Mouse (Mus musculus): ENCODE data around the gene Rapgef6.

Rapgef6 gene

GRCm38 (mm10) chr11:54691179-54691578 lies 168.5 kb downstream of the Rapgef6 start:
- DNase-seq (ENCODE audit: extremely low spot score), result no peak

DNA sequence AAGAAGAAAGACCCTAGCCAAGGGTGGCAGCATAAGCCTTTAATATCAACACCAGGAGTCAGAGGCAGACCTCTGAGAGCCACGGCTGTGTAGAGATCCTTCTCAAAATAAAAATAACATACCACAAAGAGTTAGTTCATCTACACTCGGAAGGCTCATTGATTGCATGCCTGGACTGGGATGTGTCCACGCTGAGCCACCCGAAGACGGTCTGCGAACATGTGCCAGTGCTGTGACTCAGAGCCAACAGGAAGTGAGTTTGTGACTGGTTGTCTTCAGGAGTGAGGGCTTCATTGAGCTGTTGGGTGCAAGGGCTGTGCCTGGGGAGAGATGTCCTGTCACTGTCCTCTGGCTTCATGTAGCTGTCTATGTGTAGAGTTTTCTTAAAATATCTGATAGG lies 171.0 kb downstream of the Rapgef6 start:
- DNase-seq (ENCODE audit: extremely low spot score), result no peak

GRCm38 (mm10) chr11:54694291-54694690 lies 171.6 kb downstream of the Rapgef6 start:
- no peak for DNase-seq (ENCODE audit: extremely low spot score)

- no peak for DNase-seq (ENCODE audit: extremely low spot score)
Measured at GRCm38 (mm10) chr11:54695951-54696350, 173.3 kb downstream of the Rapgef6 start.

DNA sequence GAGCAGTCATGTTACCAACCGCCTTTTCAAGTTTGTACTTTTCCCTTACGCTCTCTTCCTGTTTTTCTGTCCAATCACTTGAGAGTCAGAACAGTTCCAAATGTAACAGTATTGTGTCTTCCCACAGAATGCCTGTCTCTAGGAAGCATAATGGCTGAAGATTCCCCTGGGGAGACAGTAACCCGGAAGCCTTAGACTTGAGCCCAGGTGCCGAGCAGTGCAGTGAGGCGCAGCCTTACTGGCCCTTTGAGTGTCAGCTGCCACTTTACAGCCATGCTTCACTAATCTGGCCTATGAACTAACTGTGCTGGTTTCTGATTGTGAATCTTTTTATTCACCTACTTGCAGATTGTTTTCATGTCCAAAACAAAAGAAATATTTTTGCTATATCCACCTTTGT lies 175.0 kb downstream of the Rapgef6 start:
- no peak for DNase-seq (ENCODE audit: extremely low spot score)

GRCm38 (mm10) chr11:54698636-54699035 lies 176.0 kb downstream of the Rapgef6 start:
- DNase-seq (ENCODE audit: extremely low spot score), result no peak

- DNase-seq (ENCODE audit: extremely low spot score), result no peak
Measured at GRCm38 (mm10) chr11:54699972-54700371, 177.3 kb downstream of the Rapgef6 start.

- no peak for DNase-seq (ENCODE audit: extremely low spot score)
Measured at GRCm38 (mm10) chr11:54701848-54702247, 179.2 kb downstream of the Rapgef6 start.

DNA sequence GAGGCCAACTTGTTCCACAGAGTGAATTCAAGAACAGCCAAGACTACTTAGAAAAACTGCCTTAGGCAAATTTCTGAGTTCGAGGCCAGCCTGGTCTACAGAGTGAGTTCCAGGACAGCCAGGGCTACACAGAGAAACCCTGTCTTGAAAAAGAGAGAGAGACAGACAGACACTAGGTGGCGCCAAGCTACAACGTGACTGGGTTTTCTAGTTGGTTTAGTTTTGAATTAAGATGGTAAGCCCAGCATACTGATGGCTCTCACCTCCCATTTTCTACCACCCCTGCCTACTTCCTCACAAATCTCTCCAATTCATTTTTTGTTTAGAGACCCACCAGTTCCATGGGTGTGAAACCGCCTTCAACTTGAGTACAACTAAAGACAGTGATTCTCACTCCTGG lies 180.7 kb downstream of the Rapgef6 start:
- DNase-seq (ENCODE audit: extremely low spot score), result peak; percentile 64

DNA sequence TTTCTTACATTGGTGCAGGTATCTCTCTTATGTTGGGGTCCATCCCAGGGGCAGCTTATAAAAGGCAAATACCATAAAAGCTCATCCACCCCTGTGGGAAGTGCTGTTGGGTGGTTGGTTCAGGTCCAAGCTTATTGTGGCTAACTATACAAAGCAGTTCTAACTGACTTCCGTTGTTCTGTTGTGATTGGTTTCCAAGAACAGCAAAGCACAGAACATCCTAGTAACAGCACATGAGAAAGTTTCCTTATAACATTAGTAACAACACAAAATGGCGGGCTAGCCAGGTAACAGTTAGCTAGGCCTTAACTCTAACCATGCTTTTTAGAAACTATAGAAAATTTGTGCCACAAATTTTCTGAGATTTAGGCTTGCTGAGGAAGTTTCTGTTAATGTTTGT lies 185.5 kb downstream of the Rapgef6 start:
- no peak for DNase-seq (ENCODE audit: extremely low spot score)

DNA sequence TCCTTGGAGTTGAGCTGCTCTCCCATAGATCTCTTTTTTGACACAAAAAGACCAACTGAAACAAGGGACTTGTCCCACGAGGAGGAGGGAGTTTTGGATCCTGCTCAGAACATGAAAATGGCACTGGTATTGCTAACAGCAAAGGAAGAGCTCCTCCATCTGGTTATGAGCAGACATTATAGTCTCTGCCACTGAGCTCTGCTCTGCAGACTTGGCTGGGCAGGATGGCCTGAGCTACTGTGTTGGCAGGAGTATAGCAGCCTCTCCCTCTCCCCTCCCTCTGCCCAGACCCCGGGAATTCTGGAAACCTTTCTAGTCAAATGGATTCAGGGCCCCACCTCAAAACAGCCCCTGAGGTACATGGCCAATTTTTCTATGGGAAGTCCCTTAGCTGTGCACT lies 187.0 kb downstream of the Rapgef6 start:
- no peak for DNase-seq (ENCODE audit: extremely low spot score)

DNA sequence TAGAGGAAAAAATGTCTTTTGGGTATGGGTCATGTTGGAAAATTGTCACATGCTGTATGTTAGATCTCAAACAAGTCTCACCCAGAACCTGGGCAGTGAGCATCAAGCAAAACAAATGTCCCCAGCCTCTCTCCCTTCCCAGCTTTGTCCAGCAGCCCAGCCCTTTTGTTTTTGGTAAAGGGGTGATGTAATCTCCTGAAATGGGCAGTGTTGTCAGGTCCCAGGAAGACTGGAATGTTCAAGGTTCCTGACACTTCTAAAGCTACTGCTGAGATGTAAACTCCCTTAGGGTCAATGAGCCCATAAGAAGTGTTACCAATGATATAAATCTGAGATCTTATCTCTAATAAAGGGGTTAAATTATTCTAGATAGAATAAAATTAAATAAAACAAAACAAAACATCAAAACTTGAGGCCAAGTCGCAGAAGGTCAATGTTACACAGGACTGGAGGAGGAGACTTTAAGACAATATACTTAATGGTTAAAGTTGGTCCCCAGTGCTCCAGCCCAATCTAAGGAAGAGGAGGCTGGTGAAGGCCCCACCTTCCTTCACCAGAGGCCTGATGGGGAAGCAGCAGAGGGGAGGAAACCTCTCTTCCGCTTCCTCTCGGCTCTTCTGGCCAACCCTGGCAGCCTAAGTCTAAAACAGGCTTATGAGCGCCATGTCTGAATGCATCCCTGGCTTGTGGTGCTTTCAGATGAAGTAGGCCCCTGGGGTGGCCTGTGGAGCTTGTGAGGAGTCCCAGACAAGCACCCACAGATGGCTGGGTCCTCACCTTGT lies 188.1 kb downstream of the Rapgef6 start:
- DNase-seq (ENCODE audit: extremely low spot score), result no peak

GRCm38 (mm10) chr11:54712849-54713248 lies 190.2 kb downstream of the Rapgef6 start:
- no peak for DNase-seq (ENCODE audit: extremely low spot score)

DNA sequence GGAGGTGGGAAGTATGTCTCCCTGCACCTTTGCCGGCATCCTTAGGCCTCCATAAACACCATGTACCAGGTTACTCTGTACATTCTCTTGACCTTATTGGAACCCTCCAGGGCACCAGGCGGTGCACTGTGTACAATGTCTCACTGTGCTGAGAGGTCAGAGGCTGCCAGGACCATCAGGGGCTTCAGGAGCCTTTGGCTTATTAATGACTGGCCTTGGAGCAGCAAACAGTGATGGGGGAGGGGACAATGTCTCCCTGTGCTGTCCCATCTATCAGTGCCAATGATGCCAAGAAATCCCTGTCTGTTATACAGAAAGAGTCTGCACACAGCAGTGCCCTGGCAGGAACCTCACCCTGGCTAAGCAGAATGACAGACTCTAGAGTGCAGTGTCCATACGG lies 195.2 kb downstream of the Rapgef6 start:
- no peak for DNase-seq (ENCODE audit: extremely low spot score)

DNA sequence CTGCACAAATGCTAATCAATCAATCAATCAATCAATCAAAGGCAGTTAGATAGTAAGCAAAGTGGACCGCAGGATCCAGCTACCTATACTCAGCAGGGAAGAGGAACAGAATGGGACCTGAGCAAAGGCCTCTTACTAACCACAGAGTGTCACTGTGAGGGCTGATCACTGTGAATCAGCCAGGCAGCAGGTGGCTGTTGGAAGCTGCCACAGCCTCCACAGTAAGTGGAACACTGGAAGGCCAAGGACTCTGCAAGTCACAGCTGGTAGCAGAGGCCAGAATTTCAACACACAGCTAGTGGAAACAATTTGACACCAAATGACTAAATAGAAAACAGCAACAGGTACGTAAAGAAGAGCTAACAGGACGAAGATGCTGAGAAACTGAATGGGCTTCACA lies 196.0 kb downstream of the Rapgef6 start:
- DNase-seq (ENCODE audit: extremely low spot score), result no peak

GRCm38 (mm10) chr11:54722057-54722456 lies 199.4 kb downstream of the Rapgef6 start:
- DNase-seq (ENCODE audit: extremely low spot score), result no peak

GRCm38 (mm10) chr11:54724353-54725034 lies 201.8 kb downstream of the Rapgef6 start:
- no peak for DNase-seq (ENCODE audit: extremely low spot score)

DNA sequence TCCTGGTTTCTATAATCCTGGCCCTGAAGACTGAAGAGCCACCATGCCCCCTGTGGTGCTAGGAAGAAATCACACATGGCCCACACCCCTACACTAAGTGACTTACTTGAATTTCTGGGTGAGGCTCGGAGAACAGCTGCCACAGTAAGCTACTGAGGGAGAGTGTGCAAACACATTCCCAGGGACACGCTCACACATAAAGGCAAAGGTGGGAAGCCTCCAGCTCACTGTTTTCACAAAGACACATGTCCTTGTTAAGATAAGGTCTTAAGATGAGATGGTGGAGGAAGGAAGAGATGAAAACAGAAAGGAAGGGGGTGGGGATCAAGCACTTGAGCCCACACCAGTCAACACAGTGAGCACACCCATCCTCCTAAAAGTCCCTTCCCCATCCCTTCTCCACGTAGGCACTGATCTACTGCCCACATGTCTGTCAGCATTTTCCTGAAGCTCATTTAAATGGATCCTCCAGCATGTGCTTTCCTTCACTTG lies 204.0 kb downstream of the Rapgef6 start:
- DNase-seq (ENCODE audit: extremely low spot score), result no peak

DNA sequence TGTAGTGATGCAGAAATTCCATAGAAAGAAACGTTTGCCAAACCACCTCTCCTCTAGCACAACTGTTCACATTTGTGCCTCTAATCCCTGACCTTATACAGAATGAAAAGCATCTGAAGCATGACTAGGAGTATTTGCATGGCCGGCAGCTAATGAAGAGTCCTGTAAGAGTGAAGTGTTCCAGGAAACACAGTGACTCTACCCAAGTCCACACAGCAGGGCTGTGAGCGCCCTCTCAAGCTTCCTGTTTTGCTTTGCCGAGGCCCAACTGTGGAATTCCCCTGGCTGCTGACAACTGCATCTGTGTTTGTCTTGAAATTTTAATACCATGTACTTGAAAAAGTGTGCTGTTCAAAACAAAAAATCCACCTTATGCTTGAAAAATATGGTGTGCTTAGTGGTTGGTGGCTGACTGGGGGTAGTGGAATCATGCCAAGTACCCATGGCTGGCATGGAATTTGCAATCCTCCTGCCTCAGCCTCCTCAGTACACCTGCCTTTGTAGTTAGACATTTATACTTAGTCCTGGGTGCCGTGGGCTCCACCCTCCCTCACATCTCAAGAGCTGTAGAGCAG lies 204.8 kb downstream of the Rapgef6 start:
- no peak for DNase-seq (ENCODE audit: extremely low spot score)

DNA sequence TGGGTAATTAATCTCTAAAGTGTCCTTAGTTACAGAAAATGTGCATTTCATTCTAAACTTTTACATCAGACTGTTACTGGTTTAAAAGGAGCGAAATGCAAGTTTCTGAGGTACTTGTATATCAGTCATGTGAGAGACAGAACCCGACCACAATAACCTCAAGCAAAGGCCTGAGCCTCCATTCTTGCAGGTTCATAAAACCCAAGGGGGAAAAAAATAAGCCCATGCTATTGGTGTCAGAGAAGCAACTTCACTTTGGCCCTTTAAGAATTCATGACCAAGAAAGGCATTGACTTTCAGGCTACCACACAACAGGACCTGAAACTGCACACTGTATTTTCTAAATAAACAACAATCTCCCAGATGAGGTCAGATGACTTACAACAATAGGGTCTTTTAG lies 205.7 kb downstream of the Rapgef6 start:
- no peak for DNase-seq (ENCODE audit: extremely low spot score)

DNA sequence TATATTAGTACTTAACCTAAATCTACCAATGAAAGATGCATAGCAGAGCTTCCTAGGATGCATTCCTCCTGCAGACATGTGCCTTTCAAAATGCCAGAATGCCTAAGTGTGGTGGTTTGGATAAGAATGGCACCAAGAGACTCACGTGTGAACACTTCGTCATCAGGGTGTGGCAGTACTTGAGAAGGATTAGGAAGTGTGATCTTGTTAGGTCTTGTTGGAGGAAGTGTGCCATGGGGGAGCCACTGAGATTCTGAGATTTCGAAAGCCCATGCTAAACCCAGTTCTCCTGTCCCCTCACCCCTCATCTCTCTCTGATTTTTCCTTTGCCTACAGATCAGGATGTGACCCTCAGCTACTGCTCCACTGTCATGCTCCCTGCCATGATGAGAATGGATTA lies 206.7 kb downstream of the Rapgef6 start:
- no peak for DNase-seq (ENCODE audit: extremely low spot score)

- no peak for DNase-seq (ENCODE audit: extremely low spot score)
Measured at GRCm38 (mm10) chr11:54730931-54731330, 208.3 kb downstream of the Rapgef6 start.

- DNase-seq (ENCODE audit: extremely low spot score), result no peak
Measured at GRCm38 (mm10) chr11:54731367-54731766, 208.7 kb downstream of the Rapgef6 start.
